Mouse (Mus musculus): ENCODE measurements around the gene Rnf224. TPM values are rescaled to one million over a fixed set of nuclear protein-coding genes. Genes with fewer than 3 reads are reported as not detected.

Gene Rnf224
- total and polyA plus RNA-seq, 3 experiments, result not detected

DNA sequence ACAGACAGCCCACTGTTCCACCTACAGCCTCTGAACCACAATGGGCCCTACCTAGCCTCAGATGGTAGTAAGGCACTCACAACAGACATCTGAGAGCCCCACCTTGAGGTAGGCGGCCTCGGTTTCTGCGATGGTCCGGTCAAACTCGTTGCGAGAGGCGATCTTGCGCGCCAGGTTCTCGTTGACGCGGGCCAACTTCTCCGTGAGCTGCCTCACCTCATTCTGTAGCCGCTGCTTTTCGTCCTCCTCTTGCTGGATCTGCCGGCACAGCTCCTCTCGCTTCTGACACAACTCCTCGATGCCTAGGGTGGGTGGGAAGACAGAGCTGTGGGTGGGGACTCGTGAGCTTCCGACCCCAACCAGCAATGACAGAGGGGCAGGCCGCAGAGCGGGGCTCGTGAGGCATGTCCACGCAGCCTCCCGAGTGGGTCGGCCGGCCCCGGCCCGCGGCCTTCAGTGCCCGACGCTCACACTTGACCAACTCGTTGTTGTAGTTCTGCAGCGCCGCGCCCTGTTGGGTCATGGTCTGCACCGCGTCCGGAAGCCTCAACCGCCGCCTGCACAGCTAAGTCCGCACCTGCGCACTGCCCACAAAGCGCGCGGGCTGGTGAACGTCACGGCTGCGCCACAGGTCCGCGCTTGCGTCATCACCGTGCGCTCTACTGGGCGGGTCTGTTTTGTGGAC, 35.4 kb upstream of the Rnf224 start, which contains the start of the genes Ssna1 and Anapc2:
Gene Ssna1 (minus strand): TSS at position 612 of the 685 bp plus-strand sequence.
Gene Anapc2 (plus strand): TSS at position 652 of the 685 bp plus-strand sequence.
- Histone ChIP-seq H3K79me2 (replicated peaks; ENCODE audit: control insufficient read depth, insufficient read depth, low read length) (0 out of 2 replicates have a peak, but pooled peaks cover 2% of the 10 kb centered on the region), H3K4me1 (ENCODE audit: control insufficient read depth, insufficient read depth, low read length) (peaks cover 9% of the 10 kb centered on the region), H3K27me3 (ENCODE audit: control insufficient read depth, insufficient read depth, low read length) (no peaks in the 10 kb centered on the region), H3K36me3 (ENCODE audit: control insufficient read depth, insufficient read depth, low read length) (no peaks in the 10 kb centered on the region; the same call in 1 of the 2 replicates), H3K27ac (peak within 1 kb of the TSS; percentile 95), H3K4me3 (peak within 1 kb of the TSS; percentile 93), H3K9ac (ENCODE audit: low read depth, low read length) (peak within 1 kb of the TSS; percentile 86)
- intact Hi-C loops (cut with DNase I), result loop anchor here (1.0 to 5.0 kb wide), 3 partner anchors 17 to 60 kb away; partner anchors contain the start of genes Man1b1 and Tmem203
- DNase-seq, result peak; percentile 97 to 99
- TF ChIP-seq EP300 (IDR thresholded peaks at IDR 0.05; ENCODE audit: insufficient read depth, low read depth, low read length) (peak; percentile 83), POLR2A (IDR thresholded peaks at IDR 0.05; ENCODE audit: insufficient read depth, low read depth, low read length) (peak; percentile 88), CTCF (IDR thresholded peaks at IDR 0.05) (peak; percentile 61)
- under 1% methylated on average over 55 of the region's 55 CpGs for WGBS

GRCm38 (mm10) chr2:25267746-25268309, 31.2 kb upstream of the Rnf224 start:
- Histone ChIP-seq H3K27ac (no peak overlapping the region; the same call in 1 of the 2 replicates), H3K27me3 (ENCODE audit: control insufficient read depth, insufficient read depth, low read length) (no peaks in the 10 kb centered on the region)

DNA sequence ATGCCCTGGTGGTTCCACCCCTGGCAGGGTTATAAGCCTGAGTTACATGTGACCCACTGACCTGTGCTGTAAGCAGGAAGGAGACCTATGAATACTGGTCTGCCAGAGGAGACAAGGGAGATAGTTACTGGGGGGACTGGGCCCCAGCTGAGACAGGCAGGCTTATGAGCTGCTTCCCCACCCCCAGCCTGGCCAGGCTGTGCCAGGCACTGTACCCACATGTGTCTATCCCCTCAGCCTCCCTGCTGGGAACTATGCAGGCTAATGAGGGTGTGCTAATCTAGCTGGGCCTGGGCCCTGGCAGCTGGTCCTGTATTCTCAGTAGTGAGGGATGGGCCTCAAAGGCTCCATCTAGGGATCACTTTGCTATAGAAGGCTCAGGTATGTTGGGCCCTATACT, 30.7 kb upstream of the Rnf224 start:
- H3K4me3 ChIP-seq, result no peak overlapping the region
- no peaks in the 10 kb centered on the region for H3K79me2 ChIP-seq (replicated peaks; ENCODE audit: control insufficient read depth, insufficient read depth, low read length)
- no peak for DNase-seq
- intact Hi-C loops (cut with DNase I), result loop anchor here (2.0 kb wide), 1 partner anchor 72 kb away; no protein-coding TSS in a partner anchor
- peaks cover 23% of the 10 kb centered on the region for H3K4me1 ChIP-seq (ENCODE audit: control insufficient read depth, insufficient read depth, low read length)
- 0 out of 2 replicates have a peak overlapping the region, but pooled peaks have one; percentile 10 for H3K9ac ChIP-seq (ENCODE audit: low read depth, low read length)
- H3K27me3 ChIP-seq (ENCODE audit: control insufficient read depth, insufficient read depth, low read length), result no peaks in the 10 kb centered on the region
- H3K27ac ChIP-seq, result peak overlapping the region; percentile 67
- H3K36me3 ChIP-seq (ENCODE audit: control insufficient read depth, insufficient read depth, low read length), result no peaks in the 10 kb centered on the region
- TF ChIP-seq EP300 (IDR thresholded peaks at IDR 0.05; ENCODE audit: insufficient read depth, low read depth, low read length) (no peak), CTCF (IDR thresholded peaks at IDR 0.05) (no peak), POLR2A (IDR thresholded peaks at IDR 0.05; ENCODE audit: insufficient read depth, low read depth, low read length) (no peak)

More at GRCm38 (mm10) chr2:25267746-25268309, 31.2 kb upstream of the Rnf224 start:
- WGBS, result 79% methylated on average over 4 of the region's 4 CpGs
- no peak for DNase-seq
- H3K4me3 ChIP-seq, result no peak overlapping the region
- H3K79me2 ChIP-seq (replicated peaks; ENCODE audit: control insufficient read depth, insufficient read depth, low read length), result 0 out of 2 replicates have a peak, but pooled peaks cover 2% of the 10 kb centered on the region
- H3K4me1 ChIP-seq (ENCODE audit: control insufficient read depth, insufficient read depth, low read length), result peaks cover 23% of the 10 kb centered on the region
- H3K36me3 ChIP-seq (ENCODE audit: control insufficient read depth, insufficient read depth, low read length), result no peaks in the 10 kb centered on the region
- H3K9ac ChIP-seq (ENCODE audit: low read depth, low read length), result no peak overlapping the region
- TF ChIP-seq EP300 (IDR thresholded peaks at IDR 0.05; ENCODE audit: insufficient read depth, low read depth, low read length) (no peak), CTCF (IDR thresholded peaks at IDR 0.05) (no peak), POLR2A (IDR thresholded peaks at IDR 0.05; ENCODE audit: insufficient read depth, low read depth, low read length) (no peak)
- intact Hi-C loops (cut with DNase I), result loop anchor here (2.0 kb wide), 1 partner anchor 73 kb away; no protein-coding TSS in a partner anchor

GRCm38 (mm10) chr2:25266720-25267119, 30.1 kb upstream of the Rnf224 start:
- 16% methylated on average over 2 of the region's 2 CpGs for WGBS
- H3K9ac ChIP-seq (ENCODE audit: low read depth, low read length), result no peak overlapping the region
- peak; percentile 55 to 67 for DNase-seq

GRCm38 (mm10) chr2:25265897-25266656, 29.5 kb upstream of the Rnf224 start:
- H3K27me3 ChIP-seq (ENCODE audit: control insufficient read depth, insufficient read depth, low read length), result no peaks in the 10 kb centered on the region
- peak overlapping the region; percentile 67 for H3K27ac ChIP-seq
- WGBS, result 43% methylated on average over 6 of the region's 6 CpGs
- H3K9ac ChIP-seq (ENCODE audit: low read depth, low read length), result no peak overlapping the region
- TF ChIP-seq CTCF (IDR thresholded peaks at IDR 0.05), result no peak
- peak; percentile 74 for TF ChIP-seq EP300 (IDR thresholded peaks at IDR 0.05; ENCODE audit: insufficient read depth, low read depth, low read length)
- H3K4me1 ChIP-seq (ENCODE audit: control insufficient read depth, insufficient read depth, low read length), result peaks cover 20% of the 10 kb centered on the region
- no peaks in the 10 kb centered on the region for H3K36me3 ChIP-seq (ENCODE audit: control insufficient read depth, insufficient read depth, low read length)
- intact Hi-C loops (cut with DNase I), result loop anchor here (2.0 kb wide), 1 partner anchor 71 kb away; no protein-coding TSS in a partner anchor
- no peaks in the 10 kb centered on the region for H3K79me2 ChIP-seq (replicated peaks; ENCODE audit: control insufficient read depth, insufficient read depth, low read length)
- H3K4me3 ChIP-seq, result peak overlapping the region; percentile 22; the same call in 1 of the 2 replicates
- DNase-seq, result peak; percentile 61 to 66

More at GRCm38 (mm10) chr2:25266720-25267119, 30.1 kb upstream of the Rnf224 start:
- no peak overlapping the region for H3K4me3 ChIP-seq
- H3K4me1 ChIP-seq (ENCODE audit: control insufficient read depth, insufficient read depth, low read length), result peaks cover 23% of the 10 kb centered on the region
- no peak for TF ChIP-seq EP300 (IDR thresholded peaks at IDR 0.05; ENCODE audit: insufficient read depth, low read depth, low read length)
- H3K79me2 ChIP-seq (replicated peaks; ENCODE audit: control insufficient read depth, insufficient read depth, low read length), result no peaks in the 10 kb centered on the region
- H3K36me3 ChIP-seq (ENCODE audit: control insufficient read depth, insufficient read depth, low read length), result no peaks in the 10 kb centered on the region
- intact Hi-C loops (cut with DNase I), result loop anchor here (2.0 kb wide), 1 partner anchor 72 kb away; no protein-coding TSS in a partner anchor
- H3K27me3 ChIP-seq (ENCODE audit: control insufficient read depth, insufficient read depth, low read length), result no peaks in the 10 kb centered on the region
- peak overlapping the region; percentile 67 for H3K27ac ChIP-seq

Data from heart, adult 2 months (tissue).